Mouse (Mus musculus) olfactory bulb, adult 2 months (tissue): Measurements from ENCODE around the gene Afap1l2.

Source experiments
- CTCF ChIP-seq: fragments of 200-500 bp; IDR thresholded peaks from 2 replicates; pipeline ENCODE4 v1.5.1; 2012; ENCODE audit warnings: low read depth, mild to moderate bottlenecking, low read length, moderate library complexity; ENCODE audit not compliant: insufficient read depth
- POLR2A ChIP-seq: fragments of 200-500 bp; IDR thresholded peaks from 2 replicates; pipeline ENCODE4 v1.6.1; 2012; ENCODE audit warnings: mild to moderate bottlenecking, low read depth, low read length, moderate library complexity; ENCODE audit not compliant: insufficient read depth

GRCm38 (mm10) chr19:57016995-57017784, 9.2 kb upstream of the Afap1l2 start:
- TF ChIP-seq CTCF: no peak
- TF ChIP-seq POLR2A: no peak
